Mouse (Mus musculus): ENCODE results near the gene Tcn2. TPM values are rescaled to one million over a fixed set of nuclear protein-coding genes. Genes with fewer than 3 reads are reported as not detected.

Tcn2 gene
- 62.0 and 66.0 TPM in 2 replicates for polyA plus RNA-seq (2012; rRNA removed)

DNA sequence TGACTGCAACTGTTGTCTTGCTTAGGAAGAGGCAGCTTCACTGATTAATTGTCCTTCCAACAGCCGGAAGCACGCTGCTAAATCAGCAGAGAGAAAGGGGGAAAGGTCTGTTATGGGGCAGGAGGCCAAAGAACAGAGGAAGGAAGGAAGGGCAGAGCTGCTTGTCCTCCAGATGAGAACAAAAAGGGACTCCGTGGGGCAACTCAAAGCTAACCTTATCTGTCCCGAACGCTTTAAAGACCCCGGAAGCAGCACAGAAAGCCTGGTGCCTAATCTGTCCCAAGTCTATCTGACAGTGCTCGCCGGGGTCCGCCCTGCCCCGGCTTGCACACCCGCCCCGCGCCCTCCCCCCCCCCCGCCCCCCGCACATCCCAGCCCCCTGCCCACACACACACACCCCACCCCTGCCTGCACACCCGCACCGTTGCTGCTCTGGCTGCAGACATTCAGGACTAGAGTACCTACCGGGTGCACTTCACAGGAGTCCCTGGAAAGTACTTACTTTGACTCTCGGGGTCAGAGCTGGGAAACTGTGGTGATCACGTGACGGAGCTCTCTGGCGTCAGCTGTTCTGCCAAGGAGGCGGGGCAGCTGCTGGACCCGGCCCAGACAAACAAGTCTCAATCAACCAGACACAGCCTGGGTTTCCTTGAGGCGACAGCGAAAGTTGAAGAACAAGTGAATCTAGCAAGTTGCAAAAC lies at the start of gene Tcn2:
TSS of gene Tcn2 (minus strand) at position 649 of the 701 bp plus-strand sequence.
- under 1% methylated on average over 21 of the region's 26 CpGs for WGBS
- peak within 1 kb of the TSS; percentile 20; the same call in 1 of the 2 replicates for H3K27ac ChIP-seq (ENCODE audit: insufficient read depth, low read length)
- peak; percentile 59 to 79 for DNase-seq (ENCODE audit: low read depth in 1 of 2, low spot score in 2 of 2)
- H3K36me3 ChIP-seq (ENCODE audit: control insufficient read depth, insufficient read depth, low read length) = peaks cover 1% of the 10 kb centered on the region; the same call in 1 of the 2 replicates
- H3K4me3 ChIP-seq (ENCODE audit: extremely low read depth, insufficient read depth, insufficient read length) = peak within 1 kb of the TSS; percentile 72
- H3K4me1 ChIP-seq (ENCODE audit: control insufficient read depth, insufficient read depth, insufficient read length) = no peaks in the 10 kb centered on the region
- TF ChIP-seq POLR2A (IDR thresholded peaks at IDR 0.05; ENCODE audit: low read depth, low read length) = no peak
- TF ChIP-seq CTCF (IDR thresholded peaks at IDR 0.05; ENCODE audit: extremely low read depth, insufficient read depth, insufficient read length, insufficient replicate concordance) = no peak
- H3K27me3 ChIP-seq (ENCODE audit: control insufficient read depth, insufficient read depth, low read length) = no peaks in the 10 kb centered on the region

DNA sequence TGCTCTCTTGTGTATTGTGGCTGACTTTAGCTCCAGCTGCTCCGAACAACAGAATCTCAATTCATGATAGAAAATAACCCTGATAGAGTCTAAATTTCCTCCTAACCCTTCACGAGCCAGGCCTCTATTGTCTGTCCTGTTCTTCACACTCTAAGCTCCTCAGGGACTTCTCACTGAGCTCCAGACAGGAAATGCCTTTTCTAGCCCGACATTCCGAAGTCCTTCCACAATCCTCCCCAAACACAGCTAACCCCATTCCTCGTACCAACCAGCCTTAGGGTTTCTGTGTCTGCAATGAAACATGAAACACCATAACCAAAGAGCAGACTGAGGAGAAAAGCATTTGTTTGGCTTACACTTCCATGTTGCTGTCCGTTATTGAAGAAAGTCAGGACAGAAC lies 49.6 kb upstream of the Tcn2 start:
- Histone ChIP-seq H3K4me1 (ENCODE audit: control insufficient read depth, insufficient read depth, insufficient read length) (no peaks in the 10 kb centered on the region), H3K36me3 (ENCODE audit: control insufficient read depth, insufficient read depth, low read length) (peaks cover 21% of the 10 kb centered on the region), H3K4me3 (ENCODE audit: extremely low read depth, insufficient read depth, insufficient read length) (no peak overlapping the region), H3K27ac (ENCODE audit: insufficient read depth, low read length) (no peak overlapping the region), H3K27me3 (ENCODE audit: control insufficient read depth, insufficient read depth, low read length) (peaks cover 4% of the 10 kb centered on the region; the same call in 1 of the 2 replicates)
- no peak for TF ChIP-seq CTCF (IDR thresholded peaks at IDR 0.05; ENCODE audit: extremely low read depth, insufficient read depth, insufficient read length, insufficient replicate concordance)
- TF ChIP-seq POLR2A (IDR thresholded peaks at IDR 0.05; ENCODE audit: low read depth, low read length) = no peak
- DNase-seq (ENCODE audit: low read depth in 1 of 2, low spot score in 2 of 2) = no peak
- WGBS = 60% methylated on average over 6 of the region's 6 CpGs

DNA sequence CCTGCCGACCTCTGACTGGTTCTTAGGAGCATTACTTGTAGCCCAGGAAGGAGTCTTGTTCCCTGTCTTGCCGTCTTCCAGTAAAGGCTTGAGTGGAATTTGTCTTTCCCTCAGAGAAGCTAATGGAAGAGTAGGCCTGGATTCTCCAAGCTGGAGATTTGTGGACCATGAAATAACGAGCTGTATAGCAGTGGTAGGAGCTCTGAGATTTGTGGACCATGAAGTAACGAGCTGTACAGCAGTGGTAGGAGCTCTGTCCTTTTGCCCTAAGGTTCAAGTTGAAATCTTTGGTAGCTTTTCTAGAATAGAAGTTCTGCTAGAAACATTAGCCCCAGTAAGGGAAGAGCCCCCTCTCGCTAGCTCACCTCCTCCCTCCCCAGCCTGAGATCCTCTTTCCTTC lies 46.5 kb upstream of the Tcn2 start:
- Histone ChIP-seq H3K4me3 (ENCODE audit: extremely low read depth, insufficient read depth, insufficient read length) (no peak overlapping the region), H3K4me1 (ENCODE audit: control insufficient read depth, insufficient read depth, insufficient read length) (no peaks in the 10 kb centered on the region), H3K27me3 (ENCODE audit: control insufficient read depth, insufficient read depth, low read length) (no peaks in the 10 kb centered on the region; the same call in 1 of the 2 replicates), H3K27ac (ENCODE audit: insufficient read depth, low read length) (no peak overlapping the region), H3K36me3 (ENCODE audit: control insufficient read depth, insufficient read depth, low read length) (peaks cover 46% of the 10 kb centered on the region)
- 89% methylated on average over 5 of the region's 5 CpGs for WGBS
- TF ChIP-seq CTCF (IDR thresholded peaks at IDR 0.05; ENCODE audit: extremely low read depth, insufficient read depth, insufficient read length, insufficient replicate concordance) (no peak), POLR2A (IDR thresholded peaks at IDR 0.05; ENCODE audit: low read depth, low read length) (no peak)
- DNase-seq (ENCODE audit: low read depth in 1 of 2, low spot score in 2 of 2) = no peak

DNA sequence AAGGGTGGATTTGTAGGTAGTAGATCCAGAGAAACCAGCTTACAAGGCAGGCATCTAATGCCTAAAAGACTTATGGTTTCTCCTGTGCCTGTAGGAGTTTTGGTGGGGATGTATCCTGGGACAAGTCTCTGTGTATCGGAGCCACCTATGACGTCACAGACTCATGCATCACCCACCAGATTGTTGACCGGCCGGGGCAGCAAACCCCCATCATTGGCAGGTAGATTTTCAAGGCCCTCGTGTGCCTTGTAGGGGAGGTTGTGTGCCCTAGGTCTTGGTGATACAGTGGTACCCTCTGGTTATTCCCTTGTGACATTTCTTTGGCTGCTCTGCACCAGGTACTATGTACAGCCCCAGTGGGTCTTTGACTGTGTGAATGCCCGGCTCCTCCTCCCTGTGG lies 44.7 kb upstream of the Tcn2 start, which contains the start of gene 4930556J24Rik:
TSS of gene 4930556J24Rik (minus strand) at position 101 of the 400 bp plus-strand sequence.
- TF ChIP-seq CTCF (IDR thresholded peaks at IDR 0.05; ENCODE audit: extremely low read depth, insufficient read depth, insufficient read length, insufficient replicate concordance) (no peak), POLR2A (IDR thresholded peaks at IDR 0.05; ENCODE audit: low read depth, low read length) (no peak)
- Histone ChIP-seq H3K36me3 (ENCODE audit: control insufficient read depth, insufficient read depth, low read length) (peaks cover 58% of the 10 kb centered on the region), H3K27ac (ENCODE audit: insufficient read depth, low read length) (no peak within 1 kb of the TSS), H3K4me1 (ENCODE audit: control insufficient read depth, insufficient read depth, insufficient read length) (no peaks in the 10 kb centered on the region), H3K27me3 (ENCODE audit: control insufficient read depth, insufficient read depth, low read length) (no peaks in the 10 kb centered on the region), H3K4me3 (ENCODE audit: extremely low read depth, insufficient read depth, insufficient read length) (no peak within 1 kb of the TSS)
- no peak for DNase-seq (ENCODE audit: low read depth in 1 of 2, low spot score in 2 of 2)
- WGBS = 94% methylated on average over 6 of the region's 6 CpGs

DNA sequence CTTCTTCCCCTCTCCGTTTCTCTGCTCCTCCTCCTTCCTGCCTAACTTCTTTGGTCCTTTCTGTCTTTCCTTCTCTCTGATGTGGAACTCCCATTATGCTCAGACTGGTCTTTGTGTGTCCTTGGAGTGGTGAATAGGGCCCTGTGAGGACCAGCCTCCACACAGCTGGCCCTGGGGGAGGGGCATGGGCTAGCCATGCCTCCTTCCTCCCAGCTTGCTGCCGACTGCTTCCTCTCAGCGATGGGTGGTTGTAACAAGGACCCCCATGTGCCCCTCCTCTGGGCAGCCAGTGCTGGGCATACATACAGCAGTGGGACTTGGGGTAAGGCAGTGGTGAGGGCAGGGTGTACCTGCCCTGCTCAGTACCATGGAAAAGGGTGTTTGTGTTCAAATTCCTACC lies 42.4 kb upstream of the Tcn2 start:
- Histone ChIP-seq H3K36me3 (ENCODE audit: control insufficient read depth, insufficient read depth, low read length) (peaks cover 74% of the 10 kb centered on the region), H3K4me1 (ENCODE audit: control insufficient read depth, insufficient read depth, insufficient read length) (no peaks in the 10 kb centered on the region), H3K27ac (ENCODE audit: insufficient read depth, low read length) (no peak overlapping the region), H3K27me3 (ENCODE audit: control insufficient read depth, insufficient read depth, low read length) (no peaks in the 10 kb centered on the region), H3K4me3 (ENCODE audit: extremely low read depth, insufficient read depth, insufficient read length) (no peak overlapping the region)
- no peak for DNase-seq (ENCODE audit: low read depth in 1 of 2, low spot score in 2 of 2)
- WGBS = 72% methylated on average over 3 of the region's 3 CpGs
- no peak for TF ChIP-seq CTCF (IDR thresholded peaks at IDR 0.05; ENCODE audit: extremely low read depth, insufficient read depth, insufficient read length, insufficient replicate concordance)
- no peak for TF ChIP-seq POLR2A (IDR thresholded peaks at IDR 0.05; ENCODE audit: low read depth, low read length)

DNA sequence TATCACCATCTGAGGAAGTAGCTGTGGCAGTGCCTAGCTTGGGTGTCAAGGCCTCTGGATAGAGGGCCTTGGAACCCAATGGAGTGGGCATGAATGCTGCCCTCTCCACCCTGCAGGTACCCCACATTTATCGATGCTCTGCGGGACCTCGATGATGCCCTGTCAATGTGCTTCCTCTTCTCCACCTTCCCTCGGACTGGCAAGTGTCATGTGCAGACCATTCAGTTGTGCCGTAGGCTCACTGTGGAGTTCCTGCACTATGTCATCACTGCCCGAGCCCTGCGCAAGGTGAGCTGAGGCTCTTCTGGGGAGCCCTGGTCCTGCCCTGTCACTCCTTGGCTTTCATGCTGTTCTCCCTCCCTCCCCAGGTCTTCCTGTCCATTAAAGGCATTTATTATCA lies 41.1 kb upstream of the Tcn2 start:
- DNase-seq (ENCODE audit: low read depth in 1 of 2, low spot score in 2 of 2) = no peak
- no peaks in the 10 kb centered on the region for H3K4me1 ChIP-seq (ENCODE audit: control insufficient read depth, insufficient read depth, insufficient read length)
- no peaks in the 10 kb centered on the region for H3K27me3 ChIP-seq (ENCODE audit: control insufficient read depth, insufficient read depth, low read length)
- peaks cover 66% of the 10 kb centered on the region for H3K36me3 ChIP-seq (ENCODE audit: control insufficient read depth, insufficient read depth, low read length)
- no peak overlapping the region for H3K4me3 ChIP-seq (ENCODE audit: extremely low read depth, insufficient read depth, insufficient read length)
- 95% methylated on average over 7 of the region's 7 CpGs for WGBS
- TF ChIP-seq CTCF (IDR thresholded peaks at IDR 0.05; ENCODE audit: extremely low read depth, insufficient read depth, insufficient read length, insufficient replicate concordance) = no peak
- TF ChIP-seq POLR2A (IDR thresholded peaks at IDR 0.05; ENCODE audit: low read depth, low read length) = no peak
- H3K27ac ChIP-seq (ENCODE audit: insufficient read depth, low read length) = no peak overlapping the region

DNA sequence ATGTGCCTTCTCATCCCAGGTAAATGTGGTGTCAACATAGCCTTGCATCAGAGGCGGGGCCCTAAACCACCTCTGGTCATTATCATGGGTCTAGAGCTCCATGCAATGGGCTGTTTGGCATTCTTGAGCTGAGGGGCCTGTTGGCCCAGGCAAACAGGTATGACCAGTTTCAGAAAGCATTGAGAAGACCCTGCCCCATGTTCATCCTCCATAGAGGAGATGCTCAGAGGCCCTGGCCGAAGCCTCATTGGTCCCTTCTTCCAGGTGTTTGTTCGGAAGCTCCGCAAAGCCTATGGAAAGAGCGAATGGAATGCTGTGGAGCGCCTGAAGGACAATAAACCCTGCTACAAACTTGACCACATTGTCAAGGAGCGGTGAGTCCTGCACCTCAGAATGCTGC lies 38.4 kb upstream of the Tcn2 start:
- no peak overlapping the region for H3K27ac ChIP-seq (ENCODE audit: insufficient read depth, low read length)
- no peak for DNase-seq (ENCODE audit: low read depth in 1 of 2, low spot score in 2 of 2)
- H3K36me3 ChIP-seq (ENCODE audit: control insufficient read depth, insufficient read depth, low read length) = peaks cover 46% of the 10 kb centered on the region
- H3K27me3 ChIP-seq (ENCODE audit: control insufficient read depth, insufficient read depth, low read length) = no peaks in the 10 kb centered on the region
- 95% methylated on average over 7 of the region's 7 CpGs for WGBS
- TF ChIP-seq POLR2A (IDR thresholded peaks at IDR 0.05; ENCODE audit: low read depth, low read length) (no peak), CTCF (IDR thresholded peaks at IDR 0.05; ENCODE audit: extremely low read depth, insufficient read depth, insufficient read length, insufficient replicate concordance) (no peak)
- no peak overlapping the region for H3K4me3 ChIP-seq (ENCODE audit: extremely low read depth, insufficient read depth, insufficient read length)
- peaks cover 4% of the 10 kb centered on the region; the same call in 1 of the 2 replicates for H3K4me1 ChIP-seq (ENCODE audit: control insufficient read depth, insufficient read depth, insufficient read length)
